25 mouse cellular contexts compared by ENCODE assay signal in genomic region chr11:113071942-113072341, GRCm38 (mm10).
DNase-seq lines count a peak whose midpoint lies in the region; ATAC-seq lines count a peak whose summit lies in the region.
"Had no signal": no experiment of that assay in that cellular context is flagged by ENCODE, and none has a peak within 500 bp of the region (broad histone marks: within the 10 kb centered on the region; RNA-seq: fewer than 3 reads in every experiment).

No protein-coding gene starts in this region.

- H3K36me3 ChIP-seq in intestine, embryonic 15.5 days: no peaks in the 10 kb centered on the region
- no peaks in the 10 kb centered on the region for H3K36me3 ChIP-seq in intestine, embryonic 16.5 days (ENCODE audit: control insufficient read depth, insufficient read depth, low read length)
- H3K36me3 ChIP-seq in forebrain, embryonic 14.5 days (ENCODE audit: control insufficient read depth, insufficient read depth, low read length): no peaks in the 10 kb centered on the region
- H3K36me3 ChIP-seq in hindbrain, embryonic 15.5 days: no peaks in the 10 kb centered on the region
- no peaks in the 10 kb centered on the region for H3K36me3 ChIP-seq in neural tube, embryonic 14.5 days (ENCODE audit: control insufficient read depth, insufficient read depth, low read length)
- H3K36me3 ChIP-seq: heart, embryonic 15.5 days; limb, embryonic 15.5 days; neural tube, embryonic 12.5 days; stomach, embryonic 15.5 days had no signal

- DNase-seq in forebrain, embryonic 14.5 days (ENCODE audit: low spot score): no peak
- no peak for DNase-seq in lung, postnatal 14 days
- no peak for DNase-seq in MN1 (ENCODE audit: low spot score)
- DNase-seq: adrenal gland, adult 8-10 months; cerebellum, adult 11-12 months; cerebellum, postnatal 10 days; heart, postnatal 4 days; kidney, postnatal 4 days; layer of hippocampus, adult 9-11 months; lung, embryonic 14.5 days; lung, postnatal 36 days; thymus, postnatal 36 days had no signal

- ATAC-seq in intestine, embryonic 15.5 days: peak; percentile 57; the same call in 1 of the 2 replicates
- ATAC-seq in intestine, embryonic 16.5 days: no peak
- ATAC-seq in forebrain, embryonic 14.5 days: no peak; the same call in 1 of the 2 replicates
- no peak for ATAC-seq in hindbrain, embryonic 15.5 days (ENCODE audit: low FRiP score, low read depth)
- no peak for ATAC-seq in neural tube, embryonic 14.5 days (ENCODE audit: low read depth)
- ATAC-seq: activated CD4-positive, CD25-positive, alpha-beta regulatory T cell, adult 4 months; intestine, postnatal 0 days had no signal

- 43% methylated on average over 10 of the region's 10 CpGs for WGBS in intestine, embryonic 15.5 days
- 37% methylated on average over 10 of the region's 10 CpGs for WGBS in intestine, embryonic 16.5 days
- 13% methylated on average over 10 of the region's 10 CpGs for WGBS in forebrain, embryonic 14.5 days
- WGBS in hindbrain, embryonic 15.5 days: 34% methylated on average over 10 of the region's 10 CpGs
- 36% methylated on average over 10 of the region's 10 CpGs for WGBS in neural tube, embryonic 14.5 days

- H3K9ac ChIP-seq in intestine, embryonic 15.5 days: no peak overlapping the region
- no peak overlapping the region for H3K9ac ChIP-seq in intestine, embryonic 16.5 days (ENCODE audit: low read depth, low read length)
- H3K9ac ChIP-seq in forebrain, embryonic 14.5 days (ENCODE audit: low read length): peak overlapping the region; percentile 13; the same call in 1 of the 2 replicates
- no peak overlapping the region for H3K9ac ChIP-seq in hindbrain, embryonic 15.5 days
- H3K9ac ChIP-seq in neural tube, embryonic 14.5 days (replicated peaks; ENCODE audit: low read depth, low read length): no peak overlapping the region
- H3K9ac ChIP-seq: heart, embryonic 15.5 days; limb, embryonic 15.5 days; liver, embryonic 14.5 days; lung, embryonic 14.5 days; neural tube, embryonic 12.5 days; stomach, embryonic 15.5 days had no signal

- no peak overlapping the region for H3K4me3 ChIP-seq in intestine, embryonic 15.5 days (replicated peaks)
- no peak overlapping the region for H3K4me3 ChIP-seq in intestine, embryonic 16.5 days (ENCODE audit: low read length)
- H3K4me3 ChIP-seq in forebrain, embryonic 14.5 days (ENCODE audit: low read depth, low read length): no peak overlapping the region
- H3K4me3 ChIP-seq in hindbrain, embryonic 15.5 days: no peak overlapping the region
- no peak overlapping the region for H3K4me3 ChIP-seq in neural tube, embryonic 14.5 days (ENCODE audit: low read depth, low read length)
- H3K4me3 ChIP-seq: heart, embryonic 15.5 days; left cerebral cortex, adult 2 months; limb, embryonic 15.5 days; megakaryocyte, embryonic 14.5 days; neural tube, embryonic 12.5 days; stomach, embryonic 15.5 days had no signal

- peaks cover 4% of the 10 kb centered on the region for H3K4me1 ChIP-seq in intestine, embryonic 15.5 days (replicated peaks)
- peaks cover 5% of the 10 kb centered on the region for H3K4me1 ChIP-seq in intestine, embryonic 16.5 days (ENCODE audit: control insufficient read depth, insufficient read depth, low read length)
- H3K4me1 ChIP-seq in forebrain, embryonic 14.5 days (ENCODE audit: control insufficient read depth, insufficient read depth, low read length): peaks cover 9% of the 10 kb centered on the region
- H3K4me1 ChIP-seq in hindbrain, embryonic 15.5 days (replicated peaks): peaks cover 9% of the 10 kb centered on the region
- H3K4me1 ChIP-seq in neural tube, embryonic 14.5 days (ENCODE audit: control insufficient read depth, insufficient read depth, low read length): 0 out of 2 replicates have a peak, but pooled peaks cover 5% of the 10 kb centered on the region
- H3K4me1 ChIP-seq: heart, embryonic 15.5 days; limb, embryonic 15.5 days; megakaryocyte, embryonic 14.5 days; stomach, embryonic 15.5 days had no signal

- H3K27me3 ChIP-seq in intestine, embryonic 15.5 days (replicated peaks): no peaks in the 10 kb centered on the region
- H3K27me3 ChIP-seq in intestine, embryonic 16.5 days (replicated peaks; ENCODE audit: control insufficient read depth, insufficient read depth, low read length): no peaks in the 10 kb centered on the region
- H3K27me3 ChIP-seq in forebrain, embryonic 14.5 days (replicated peaks; ENCODE audit: control insufficient read depth, insufficient read depth, low read length): no peaks in the 10 kb centered on the region
- H3K27me3 ChIP-seq in hindbrain, embryonic 15.5 days: no peaks in the 10 kb centered on the region
- H3K27me3 ChIP-seq in neural tube, embryonic 14.5 days (ENCODE audit: control insufficient read depth, insufficient read depth, low read length): no peaks in the 10 kb centered on the region
- H3K27me3 ChIP-seq: heart, embryonic 15.5 days; limb, embryonic 15.5 days; megakaryocyte, embryonic 14.5 days; neural tube, embryonic 12.5 days; stomach, embryonic 15.5 days had no signal

- H3K27ac ChIP-seq in intestine, embryonic 15.5 days: no peak overlapping the region
- H3K27ac ChIP-seq in intestine, embryonic 16.5 days (ENCODE audit: low read length): no peak overlapping the region
- no peak overlapping the region; the same call in 1 of the 2 replicates for H3K27ac ChIP-seq in forebrain, embryonic 14.5 days (ENCODE audit: low read depth, low read length)
- 0 out of 2 replicates have a peak overlapping the region, but pooled peaks have one; percentile 27 for H3K27ac ChIP-seq in hindbrain, embryonic 15.5 days (replicated peaks)
- 0 out of 2 replicates have a peak overlapping the region, but pooled peaks have one; percentile 28 for H3K27ac ChIP-seq in neural tube, embryonic 14.5 days (ENCODE audit: low read depth, low read length)
- H3K27ac ChIP-seq: heart, embryonic 15.5 days; left cerebral cortex, adult 2 months; limb, embryonic 15.5 days; liver, embryonic 14.5 days; neural tube, embryonic 12.5 days; stomach, embryonic 15.5 days had no signal

- no peak overlapping the region for H3K4me2 ChIP-seq in intestine, embryonic 15.5 days (replicated peaks)
- no peak overlapping the region for H3K4me2 ChIP-seq in intestine, embryonic 16.5 days (ENCODE audit: low read depth, low read length)
- no peak overlapping the region for H3K4me2 ChIP-seq in forebrain, embryonic 14.5 days (ENCODE audit: low read length)
- no peak overlapping the region for H3K4me2 ChIP-seq in hindbrain, embryonic 15.5 days
- H3K4me2 ChIP-seq in neural tube, embryonic 14.5 days (ENCODE audit: low read depth, low read length): no peak overlapping the region
- H3K4me2 ChIP-seq: heart, embryonic 15.5 days; limb, embryonic 15.5 days; lung, embryonic 14.5 days; neural tube, embryonic 12.5 days; stomach, embryonic 15.5 days had no signal

- H3K9me3 ChIP-seq in intestine, embryonic 15.5 days: no peaks in the 10 kb centered on the region
- H3K9me3 ChIP-seq in intestine, embryonic 16.5 days (ENCODE audit: control insufficient read depth, low read length): no peaks in the 10 kb centered on the region
- no peaks in the 10 kb centered on the region for H3K9me3 ChIP-seq in forebrain, embryonic 14.5 days (replicated peaks; ENCODE audit: control insufficient read depth, low read length)
- no peaks in the 10 kb centered on the region for H3K9me3 ChIP-seq in hindbrain, embryonic 15.5 days
- no peaks in the 10 kb centered on the region for H3K9me3 ChIP-seq in neural tube, embryonic 14.5 days (ENCODE audit: control insufficient read depth, low read length)
- H3K9me3 ChIP-seq: heart, embryonic 15.5 days; limb, embryonic 15.5 days; stomach, embryonic 15.5 days had no signal

Comparison
In these comparisons a context has a peak if more than half of its experiments do, and no peak if none do; other contexts are left out.
1. H3K27ac ChIP-seq: peak in hindbrain, embryonic 15.5 days (single experiment) and neural tube, embryonic 14.5 days (single experiment); none in intestine, embryonic 15.5 days (single experiment), intestine, embryonic 16.5 days (single experiment) and forebrain, embryonic 14.5 days (single experiment).